Mouse (Mus musculus) layer of hippocampus, adult 8-10 months (tissue): ENCODE results near the gene Dspp. TPM values are rescaled to one million over a fixed set of nuclear protein-coding genes. Genes with fewer than 3 reads are reported as not detected.

Source experiments
- DNase-seq, 2 experiments: peaks; one replicate each; pipeline ENCODE4 v3.0.0; 2022; ENCODE audit warnings: low spot score in 2 of 2
- total RNA-seq, 4 experiments: library from RNA; stranded (reverse); gene quantifications; 2 replicates each; pipeline ENCODE4 v1.2.4; 2022

The Dspp gene
- total RNA-seq, 4 experiments from 2014 or later, result 0.14 TPM; not detected in 3

- peak in 1 of 2 experiments; percentile 20 for DNase-seq
Observed at GRCm38 (mm10) chr5:104195086-104195485, 24.6 kb downstream of the Dspp start.

- no peak for DNase-seq
Observed at GRCm38 (mm10) chr5:104201153-104201950, 30.8 kb downstream of the Dspp start.

- no peak for DNase-seq
Observed at GRCm38 (mm10) chr5:104202351-104202750, 31.8 kb downstream of the Dspp start, which contains the start of gene Dmp1. TSS of gene Dmp1 (plus strand) at chr5:104202613.

GRCm38 (mm10) chr5:104212531-104212930 is 42.0 kb downstream of the Dspp start:
- DNase-seq, result no peak

GRCm38 (mm10) chr5:104218926-104219325 is 48.4 kb downstream of the Dspp start:
- peak in 1 of 2 experiments; percentile 31 for DNase-seq

GRCm38 (mm10) chr5:104224299-104224698 is 53.8 kb downstream of the Dspp start:
- no peak for DNase-seq

- DNase-seq, result no peak
Observed at GRCm38 (mm10) chr5:104224750-104225149, 54.2 kb downstream of the Dspp start.

- DNase-seq, result no peak
Observed at GRCm38 (mm10) chr5:104228497-104228896, 58.0 kb downstream of the Dspp start.

Other genes starting within 250 kb of the Dspp start
- not detected for gene Hsd17b13, start 193.3 kb upstream of the Dspp start, total RNA-seq
- gene Hsd17b11, start 148.8 kb upstream of the Dspp start, total RNA-seq, result 10 to 100 TPM; 51.2 to 60.3 (median 54.6) TPM
- 10 to 100 TPM; 64.8 to 79.1 (median 69.7) TPM for gene Nudt9, start 124.4 kb upstream of the Dspp start, total RNA-seq
- gene Gm17660, start 93.1 kb upstream of the Dspp start, total RNA-seq, result under 1 TPM in 1 of 4 experiments, not detected in 3; 0.80 TPM
- 1,000 to 10,000 TPM; 1,478 to 1,666 (median 1,550) TPM for gene Sparcl1, start 57.0 kb upstream of the Dspp start, total RNA-seq
- gene Dmp1, start 31.9 kb downstream of the Dspp start, total RNA-seq, result 1 to 10 TPM; 5.1 to 6.0 (median 5.2) TPM
- gene Ibsp, start 128.5 kb downstream of the Dspp start, total RNA-seq, result under 1 TPM in 2 of 4 experiments, not detected in 2; 0.14 to 0.25 TPM
- not detected for gene Mepe, start 154.6 kb downstream of the Dspp start, total RNA-seq